Mouse (Mus musculus): ENCODE measurements around the gene Limk2. TPM values are rescaled to one million over a fixed set of nuclear protein-coding genes. Genes with fewer than 3 reads are reported as not detected.

The Limk2 gene
- total RNA-seq, 2 experiments from 2014 or later, result 12.1 to 29.8 TPM

GRCm38 (mm10) chr11:3337173-3337955 is 71.6 kb downstream of the Limk2 start:
- ATAC-seq (replicated peaks; ENCODE audit: poor library complexity, severe bottlenecking), result no peak

DNA sequence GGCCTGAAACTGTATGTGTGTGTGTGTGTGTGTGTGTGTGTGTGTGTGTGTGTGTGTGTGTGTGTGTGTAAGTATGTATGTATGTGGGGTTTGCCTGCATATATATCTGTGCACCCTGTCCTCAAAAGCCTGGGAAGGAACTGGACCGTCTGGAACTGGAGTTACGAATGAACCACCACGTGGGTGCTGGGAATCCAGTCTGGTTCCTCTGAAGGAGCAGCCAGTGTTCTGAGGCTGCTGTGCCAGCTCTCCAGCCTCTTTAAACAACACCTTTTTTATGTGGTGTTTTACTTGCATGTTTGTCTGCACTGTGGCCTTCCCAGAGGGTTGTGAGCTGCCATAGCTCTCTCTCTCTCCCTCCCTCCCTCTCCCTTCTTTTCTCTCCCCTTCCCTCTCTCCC is 72.4 kb downstream of the Limk2 start:
- no peak for ATAC-seq (replicated peaks; ENCODE audit: poor library complexity, severe bottlenecking)

DNA sequence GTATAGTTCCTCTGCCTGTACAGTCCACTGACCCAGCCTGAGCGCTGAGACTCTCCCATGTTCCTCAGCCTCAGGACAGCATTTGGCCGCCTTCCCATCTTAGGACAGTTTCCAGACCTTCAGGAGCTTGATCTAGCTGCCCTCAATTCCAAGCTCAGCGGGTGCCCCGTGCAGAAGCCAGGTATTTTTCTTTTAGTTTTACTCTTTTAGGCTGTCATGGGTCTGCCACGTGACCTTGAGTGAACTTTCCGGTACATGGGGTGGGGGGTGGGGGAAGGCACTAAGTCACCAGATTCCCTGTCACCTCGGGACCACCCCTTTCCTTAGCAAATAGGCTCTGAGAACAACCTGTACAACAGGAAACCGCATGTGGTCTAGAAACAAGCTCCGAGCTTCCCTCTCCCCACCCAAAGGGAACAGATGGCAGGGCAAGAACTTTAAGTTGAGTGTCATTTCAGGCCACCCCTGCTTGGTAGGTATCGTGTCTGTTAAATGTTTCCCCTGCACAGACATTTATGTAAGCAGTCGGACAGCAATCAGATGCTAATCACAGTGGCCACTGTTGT is 73.3 kb downstream of the Limk2 start:
- peak; percentile 64 for ATAC-seq (replicated peaks; ENCODE audit: poor library complexity, severe bottlenecking)

DNA sequence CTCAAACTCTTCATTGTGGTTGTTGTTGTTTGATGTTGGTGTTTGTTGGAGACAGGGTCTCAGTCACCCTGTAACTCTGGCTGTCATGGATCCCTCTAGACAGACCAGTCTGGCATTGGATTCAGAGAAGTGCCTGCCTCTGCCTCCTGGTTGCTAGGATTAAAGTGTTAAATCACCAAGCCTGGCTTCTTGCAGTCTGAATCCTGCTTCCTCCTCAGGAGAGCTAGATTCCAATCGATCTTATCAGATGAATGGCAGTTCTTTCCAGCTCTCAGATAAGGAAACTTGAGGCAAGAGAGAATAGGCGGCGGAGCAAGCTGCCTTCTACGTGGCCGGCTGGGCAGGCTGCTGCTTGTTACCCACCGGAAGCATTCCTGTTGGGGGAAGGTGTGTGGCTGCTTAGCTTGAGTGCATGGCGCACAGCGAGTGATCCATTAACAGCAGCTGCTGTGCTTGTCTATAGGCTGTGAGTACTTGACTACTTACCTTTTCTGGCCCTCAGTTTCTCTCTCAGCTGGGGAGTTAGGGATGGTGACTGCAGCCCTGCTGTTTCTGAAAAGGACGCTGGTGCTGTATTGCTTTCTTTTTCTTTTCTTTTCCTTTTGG is 74.2 kb downstream of the Limk2 start:
- ATAC-seq (replicated peaks; ENCODE audit: poor library complexity, severe bottlenecking), result no peak

GRCm38 (mm10) chr11:3334141-3334710 is 74.8 kb downstream of the Limk2 start:
- ATAC-seq (replicated peaks; ENCODE audit: poor library complexity, severe bottlenecking), result no peak

DNA sequence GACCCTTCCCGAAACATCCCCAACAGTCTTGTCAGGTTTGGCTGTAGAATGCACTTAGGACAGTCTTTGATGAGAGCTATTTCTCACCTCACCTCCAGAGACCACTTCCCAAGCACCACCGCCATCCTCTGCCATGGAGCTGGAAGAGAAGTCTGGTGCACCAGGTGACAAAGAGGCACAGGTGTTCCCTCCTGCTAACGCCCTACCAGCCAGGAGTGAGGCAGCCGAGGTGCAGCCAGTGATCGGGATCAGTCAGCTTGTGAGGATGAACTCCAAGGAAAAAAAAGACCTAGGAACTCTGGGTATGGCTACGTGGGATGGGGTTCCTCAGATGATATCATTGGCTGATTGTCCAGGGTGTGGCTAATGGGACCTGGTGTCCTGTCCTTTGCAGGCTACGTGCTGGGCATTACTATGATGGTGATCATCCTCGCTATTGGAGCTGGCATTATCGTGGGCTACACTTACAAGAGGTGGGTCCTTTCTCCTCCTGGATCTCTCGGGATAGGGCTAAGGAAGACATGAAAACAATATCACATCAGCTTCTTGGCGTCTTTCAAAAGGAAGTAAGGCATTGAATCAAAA is 75.8 kb downstream of the Limk2 start:
- no peak for ATAC-seq (replicated peaks; ENCODE audit: poor library complexity, severe bottlenecking)

- peak; percentile 57 for ATAC-seq (replicated peaks; ENCODE audit: poor library complexity, severe bottlenecking)
These were observed 77.0 kb downstream of the Limk2 start for GRCm38 (mm10) chr11:3331756-3332642.

- no peak for ATAC-seq (replicated peaks; ENCODE audit: poor library complexity, severe bottlenecking)
These were observed 77.8 kb downstream of the Limk2 start for GRCm38 (mm10) chr11:3330991-3331750.

DNA sequence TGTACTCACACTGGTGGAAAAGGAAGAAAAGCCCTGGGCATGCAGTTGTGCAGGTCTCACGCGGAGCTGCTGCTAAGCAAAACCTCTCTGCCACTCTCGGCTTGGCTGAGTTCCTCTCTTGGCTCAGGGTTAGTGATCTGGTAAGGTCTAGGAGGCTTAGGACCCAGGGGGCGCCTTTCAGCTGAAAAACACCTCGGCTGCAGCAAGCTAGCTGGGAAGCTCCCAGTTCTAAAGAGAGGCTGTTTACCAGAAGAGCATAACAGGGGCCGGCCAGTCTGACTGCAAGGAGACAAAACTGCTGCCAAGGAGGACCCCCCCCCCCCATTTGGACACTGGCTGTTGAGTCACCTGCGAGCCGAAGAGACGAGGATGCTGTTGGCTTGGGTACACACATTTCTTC is 78.4 kb downstream of the Limk2 start:
- ATAC-seq (replicated peaks; ENCODE audit: poor library complexity, severe bottlenecking), result peak; percentile 42

GRCm38 (mm10) chr11:3329891-3330451 is 79.0 kb downstream of the Limk2 start, which contains the start of gene Pik3ip1:
TSS of gene Pik3ip1 (plus strand) at chr11:3330401.
- peak; percentile 36 for ATAC-seq (replicated peaks; ENCODE audit: poor library complexity, severe bottlenecking)

- ATAC-seq (replicated peaks; ENCODE audit: poor library complexity, severe bottlenecking), result 0 out of 2 replicates have a peak, but pooled peaks have one; percentile 6
These were observed 79.9 kb downstream of the Limk2 start for GRCm38 (mm10) chr11:3328806-3329775.

GRCm38 (mm10) chr11:3328271-3328670 is 80.7 kb downstream of the Limk2 start:
- ATAC-seq (replicated peaks; ENCODE audit: poor library complexity, severe bottlenecking), result no peak

- ATAC-seq (replicated peaks; ENCODE audit: poor library complexity, severe bottlenecking), result no peak
These were observed 90.7 kb downstream of the Limk2 start for GRCm38 (mm10) chr11:3318286-3318685.

- peak; percentile 76 for ATAC-seq (replicated peaks; ENCODE audit: poor library complexity, severe bottlenecking)
These were observed 94.8 kb downstream of the Limk2 start for GRCm38 (mm10) chr11:3314148-3314547.

DNA sequence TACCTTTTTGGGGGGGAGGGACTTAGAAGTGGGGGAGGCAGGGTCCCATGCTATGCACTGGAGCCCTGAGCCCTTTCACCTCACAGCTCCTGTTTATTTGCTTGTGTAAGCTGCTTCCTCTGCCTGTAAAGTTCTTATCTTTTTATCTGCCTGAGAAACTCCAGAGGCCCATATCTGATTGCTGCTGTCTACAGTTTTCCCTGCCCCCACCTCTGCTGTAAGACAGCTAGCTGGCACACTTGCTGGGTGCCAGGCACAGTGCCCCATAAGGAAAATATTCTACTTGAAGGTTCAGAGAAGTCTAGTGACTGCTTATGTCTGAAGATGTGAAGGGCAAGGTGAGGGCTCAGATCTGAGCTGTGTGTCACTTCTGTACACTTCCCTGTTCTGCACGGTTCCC is 95.7 kb downstream of the Limk2 start:
- peak; percentile 24; the same call in 1 of the 2 replicates for ATAC-seq (replicated peaks; ENCODE audit: poor library complexity, severe bottlenecking)

- no peak for ATAC-seq (replicated peaks; ENCODE audit: poor library complexity, severe bottlenecking)
These were observed 97.2 kb downstream of the Limk2 start for GRCm38 (mm10) chr11:3311586-3312347.
